Mouse (Mus musculus): ENCODE measurements around the gene Mmel1. TPM values are rescaled to one million over a fixed set of nuclear protein-coding genes. Genes with fewer than 3 reads are reported as not detected.

Gene Mmel1
- polyA plus RNA-seq, 1 experiment from 2014 or later, result 0.93 TPM

- Histone ChIP-seq H3K9ac (ENCODE audit: low read depth, low read length) (no peak overlapping the region), H3K4me3 (ENCODE audit: low read length) (no peak overlapping the region), H3K4me1 (ENCODE audit: control insufficient read depth, insufficient read depth, low read depth, low read length) (peaks cover 4% of the 10 kb centered on the region), H3K27me3 (replicated peaks; ENCODE audit: control insufficient read depth, insufficient read depth, low read length) (no peaks in the 10 kb centered on the region), H3K4me2 (ENCODE audit: low read length) (no peak overlapping the region), H3K27ac (ENCODE audit: low read depth, low read length) (no peak overlapping the region), H3K36me3 (ENCODE audit: control insufficient read depth, insufficient read depth, low read length) (no peaks in the 10 kb centered on the region), H3K9me3 (ENCODE audit: control insufficient read depth, low read length) (no peaks in the 10 kb centered on the region)
- no peak for ATAC-seq
- WGBS, result 20% methylated on average over 15 of the region's 15 CpGs
Observed at GRCm38 (mm10) chr4:154910606-154911522, 41.5 kb downstream of the Mmel1 start.

- Histone ChIP-seq H3K27me3 (replicated peaks; ENCODE audit: control insufficient read depth, insufficient read depth, low read length) (no peaks in the 10 kb centered on the region), H3K4me3 (ENCODE audit: low read length) (no peak overlapping the region), H3K4me2 (ENCODE audit: low read length) (no peak overlapping the region), H3K9ac (ENCODE audit: low read depth, low read length) (no peak overlapping the region), H3K9me3 (ENCODE audit: control insufficient read depth, low read length) (no peaks in the 10 kb centered on the region), H3K4me1 (ENCODE audit: control insufficient read depth, insufficient read depth, low read depth, low read length) (peaks cover 4% of the 10 kb centered on the region), H3K27ac (ENCODE audit: low read depth, low read length) (no peak overlapping the region), H3K36me3 (ENCODE audit: control insufficient read depth, insufficient read depth, low read length) (no peaks in the 10 kb centered on the region)
- 81% methylated on average over 2 of the region's 2 CpGs for WGBS
- ATAC-seq, result no peak
Observed at GRCm38 (mm10) chr4:154911644-154912043, 42.3 kb downstream of the Mmel1 start.

GRCm38 (mm10) chr4:154913845-154914244, 44.5 kb downstream of the Mmel1 start:
- no peak overlapping the region for H3K27ac ChIP-seq (ENCODE audit: low read depth, low read length)
- WGBS, result 95% methylated on average over 3 of the region's 3 CpGs
- ATAC-seq, result no peak

DNA sequence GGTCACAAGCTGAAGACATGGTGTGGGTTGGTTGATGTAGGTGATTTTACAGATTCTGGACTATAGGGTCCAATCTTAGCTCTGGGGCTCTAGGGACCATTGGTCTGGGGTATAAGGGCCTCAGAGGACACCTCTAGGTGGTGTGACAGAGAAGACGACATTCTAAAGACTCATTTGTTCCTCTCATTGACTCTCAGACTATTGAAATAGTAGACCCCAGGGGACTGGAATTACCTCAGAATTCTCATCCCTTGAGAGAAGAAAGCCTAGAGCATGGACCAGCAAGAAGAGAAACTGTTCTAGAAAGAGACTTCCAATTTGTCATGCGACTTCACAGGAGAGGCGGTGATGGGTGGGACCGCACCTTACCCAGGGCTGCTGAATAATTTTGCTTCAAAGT, 44.9 kb downstream of the Mmel1 start:
- 92% methylated on average over 4 of the region's 4 CpGs for WGBS
- H3K4me2 ChIP-seq (ENCODE audit: low read length), result no peak overlapping the region
- H3K4me1 ChIP-seq (ENCODE audit: control insufficient read depth, insufficient read depth, low read depth, low read length), result no peaks in the 10 kb centered on the region
- H3K36me3 ChIP-seq (ENCODE audit: control insufficient read depth, insufficient read depth, low read length), result no peaks in the 10 kb centered on the region
- no peak overlapping the region for H3K9ac ChIP-seq (ENCODE audit: low read depth, low read length)
- no peak overlapping the region for H3K4me3 ChIP-seq (ENCODE audit: low read length)
- no peak overlapping the region for H3K27ac ChIP-seq (ENCODE audit: low read depth, low read length)
- no peaks in the 10 kb centered on the region for H3K9me3 ChIP-seq (ENCODE audit: control insufficient read depth, low read length)
- ATAC-seq, result no peak
- H3K27me3 ChIP-seq (replicated peaks; ENCODE audit: control insufficient read depth, insufficient read depth, low read length), result no peaks in the 10 kb centered on the region

More at GRCm38 (mm10) chr4:154913845-154914244, 44.5 kb downstream of the Mmel1 start:
- H3K27me3 ChIP-seq (replicated peaks; ENCODE audit: control insufficient read depth, insufficient read depth, low read length), result no peaks in the 10 kb centered on the region
- no peak overlapping the region for H3K4me2 ChIP-seq (ENCODE audit: low read length)
- H3K9ac ChIP-seq (ENCODE audit: low read depth, low read length), result no peak overlapping the region
- no peaks in the 10 kb centered on the region for H3K9me3 ChIP-seq (ENCODE audit: control insufficient read depth, low read length)
- no peaks in the 10 kb centered on the region for H3K36me3 ChIP-seq (ENCODE audit: control insufficient read depth, insufficient read depth, low read length)
- no peak overlapping the region for H3K4me3 ChIP-seq (ENCODE audit: low read length)
- no peaks in the 10 kb centered on the region for H3K4me1 ChIP-seq (ENCODE audit: control insufficient read depth, insufficient read depth, low read depth, low read length)

GRCm38 (mm10) chr4:154914707-154915106, 45.3 kb downstream of the Mmel1 start:
- Histone ChIP-seq H3K36me3 (ENCODE audit: control insufficient read depth, insufficient read depth, low read length) (no peaks in the 10 kb centered on the region), H3K27me3 (replicated peaks; ENCODE audit: control insufficient read depth, insufficient read depth, low read length) (no peaks in the 10 kb centered on the region), H3K4me1 (ENCODE audit: control insufficient read depth, insufficient read depth, low read depth, low read length) (no peaks in the 10 kb centered on the region), H3K9ac (ENCODE audit: low read depth, low read length) (no peak overlapping the region), H3K9me3 (ENCODE audit: control insufficient read depth, low read length) (no peaks in the 10 kb centered on the region), H3K4me2 (ENCODE audit: low read length) (no peak overlapping the region), H3K4me3 (ENCODE audit: low read length) (no peak overlapping the region), H3K27ac (ENCODE audit: low read depth, low read length) (no peak overlapping the region)
- WGBS, result 75% methylated on average over 3 of the region's 3 CpGs
- no peak for ATAC-seq

DNA sequence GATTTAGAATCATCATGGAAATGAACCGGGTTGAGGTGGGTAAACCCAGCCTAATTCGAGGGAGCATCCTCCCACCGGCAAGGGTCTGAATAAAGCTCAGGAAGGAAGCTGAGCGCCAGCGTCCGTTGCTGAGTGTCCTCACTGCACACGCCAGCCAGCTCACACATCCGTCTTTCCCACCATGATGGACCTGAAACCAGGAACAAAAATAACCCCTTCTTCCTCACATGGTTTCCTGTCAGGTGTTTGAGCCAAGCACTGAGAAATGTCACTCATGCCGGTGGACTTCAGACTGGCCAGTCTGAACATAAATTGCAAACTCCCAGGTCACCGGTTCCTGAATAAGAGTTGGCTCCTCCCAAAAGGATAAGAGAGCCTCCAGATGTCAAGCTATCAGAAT, 45.9 kb downstream of the Mmel1 start:
- H3K4me2 ChIP-seq (ENCODE audit: low read length), result no peak overlapping the region
- H3K9ac ChIP-seq (ENCODE audit: low read depth, low read length), result no peak overlapping the region
- H3K4me3 ChIP-seq (ENCODE audit: low read length), result no peak overlapping the region
- WGBS, result 87% methylated on average over 10 of the region's 10 CpGs
- no peak overlapping the region for H3K27ac ChIP-seq (ENCODE audit: low read depth, low read length)
- no peaks in the 10 kb centered on the region for H3K27me3 ChIP-seq (replicated peaks; ENCODE audit: control insufficient read depth, insufficient read depth, low read length)
- no peak for ATAC-seq
- H3K4me1 ChIP-seq (ENCODE audit: control insufficient read depth, insufficient read depth, low read depth, low read length), result no peaks in the 10 kb centered on the region
- no peaks in the 10 kb centered on the region for H3K36me3 ChIP-seq (ENCODE audit: control insufficient read depth, insufficient read depth, low read length)
- H3K9me3 ChIP-seq (ENCODE audit: control insufficient read depth, low read length), result no peaks in the 10 kb centered on the region

GRCm38 (mm10) chr4:154916662-154917061, 47.3 kb downstream of the Mmel1 start:
- Histone ChIP-seq H3K4me1 (ENCODE audit: control insufficient read depth, insufficient read depth, low read depth, low read length) (no peaks in the 10 kb centered on the region), H3K9me3 (ENCODE audit: control insufficient read depth, low read length) (no peaks in the 10 kb centered on the region), H3K4me2 (ENCODE audit: low read length) (no peak overlapping the region), H3K36me3 (ENCODE audit: control insufficient read depth, insufficient read depth, low read length) (no peaks in the 10 kb centered on the region), H3K9ac (ENCODE audit: low read depth, low read length) (no peak overlapping the region), H3K27ac (ENCODE audit: low read depth, low read length) (no peak overlapping the region), H3K4me3 (ENCODE audit: low read length) (no peak overlapping the region), H3K27me3 (replicated peaks; ENCODE audit: control insufficient read depth, insufficient read depth, low read length) (no peaks in the 10 kb centered on the region)
- WGBS, result 88% methylated on average over 4 of the region's 4 CpGs
- no peak for ATAC-seq

DNA sequence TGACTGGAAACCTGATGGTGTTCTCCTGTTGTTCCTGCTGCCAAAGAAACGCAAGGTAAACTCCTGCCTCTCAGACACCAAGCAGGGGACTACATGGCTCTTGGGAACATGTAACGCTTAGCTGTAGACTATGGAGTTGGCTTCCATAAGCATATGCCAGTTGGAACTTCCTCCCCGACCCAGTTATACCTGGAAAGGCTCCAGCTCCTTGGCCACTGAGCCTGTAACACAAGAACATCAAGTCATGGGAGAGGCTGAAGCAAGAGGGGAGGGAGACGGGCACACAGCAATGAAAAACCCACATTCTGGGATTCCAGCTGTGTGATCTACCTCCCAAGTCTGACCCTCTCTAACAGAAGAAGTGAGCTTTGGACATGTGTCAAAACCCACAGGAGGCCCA, 52.9 kb downstream of the Mmel1 start:
- H3K36me3 ChIP-seq (ENCODE audit: control insufficient read depth, insufficient read depth, low read length), result no peaks in the 10 kb centered on the region
- H3K9me3 ChIP-seq (ENCODE audit: control insufficient read depth, low read length), result no peaks in the 10 kb centered on the region; the same call in 1 of the 2 replicates
- H3K27ac ChIP-seq (ENCODE audit: low read depth, low read length), result no peak overlapping the region
- no peak for ATAC-seq
- WGBS, result 77% methylated on average over 4 of the region's 4 CpGs
- H3K4me2 ChIP-seq (ENCODE audit: low read length), result no peak overlapping the region
- H3K27me3 ChIP-seq (replicated peaks; ENCODE audit: control insufficient read depth, insufficient read depth, low read length), result no peaks in the 10 kb centered on the region
- H3K9ac ChIP-seq (ENCODE audit: low read depth, low read length), result no peak overlapping the region
- no peak overlapping the region for H3K4me3 ChIP-seq (ENCODE audit: low read length)
- no peaks in the 10 kb centered on the region for H3K4me1 ChIP-seq (ENCODE audit: control insufficient read depth, insufficient read depth, low read depth, low read length)

DNA sequence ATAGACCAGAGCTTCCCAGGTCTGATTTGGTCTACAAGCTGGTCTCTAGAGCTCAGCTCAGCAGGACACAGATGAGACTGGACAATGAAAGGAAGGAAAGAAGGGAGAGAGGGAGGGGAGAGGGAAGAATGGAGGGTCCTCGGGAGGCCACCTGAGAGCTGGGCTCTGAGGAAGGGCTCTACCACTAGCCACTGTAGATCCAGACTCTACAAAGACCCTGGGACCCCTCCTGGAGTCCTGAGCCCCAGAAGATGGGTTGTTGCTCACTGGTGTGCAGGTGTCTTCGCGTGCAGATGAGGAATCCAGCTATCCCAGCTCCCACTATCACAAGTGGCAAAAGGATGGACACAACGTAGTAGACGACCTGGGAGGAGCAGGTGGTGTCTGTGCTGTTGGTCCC, 53.5 kb downstream of the Mmel1 start:
- H3K36me3 ChIP-seq (ENCODE audit: control insufficient read depth, insufficient read depth, low read length), result no peaks in the 10 kb centered on the region
- H3K4me2 ChIP-seq (ENCODE audit: low read length), result no peak overlapping the region
- no peaks in the 10 kb centered on the region; the same call in 1 of the 2 replicates for H3K9me3 ChIP-seq (ENCODE audit: control insufficient read depth, low read length)
- no peaks in the 10 kb centered on the region for H3K4me1 ChIP-seq (ENCODE audit: control insufficient read depth, insufficient read depth, low read depth, low read length)
- ATAC-seq, result no peak
- H3K27ac ChIP-seq (ENCODE audit: low read depth, low read length), result no peak overlapping the region
- WGBS, result 78% methylated on average over 5 of the region's 5 CpGs
- H3K9ac ChIP-seq (ENCODE audit: low read depth, low read length), result no peak overlapping the region
- H3K27me3 ChIP-seq (replicated peaks; ENCODE audit: control insufficient read depth, insufficient read depth, low read length), result no peaks in the 10 kb centered on the region
- no peak overlapping the region for H3K4me3 ChIP-seq (ENCODE audit: low read length)

Measured in hindbrain, embryonic 16.5 days (tissue).